In genomic region chr9:21190670-21191069, GRCm38 (mm10) we compare ENCODE assay signal across 32 mouse cellular contexts. TPM values are rescaled to one million over a fixed set of nuclear protein-coding genes. Genes with fewer than 3 reads are reported as not detected.
"Had no signal": no experiment of that assay in that cellular context is flagged by ENCODE, and none has a peak within 500 bp of the region (broad histone marks: within the 10 kb centered on the region; RNA-seq: fewer than 3 reads in every experiment).

No protein-coding gene starts in this region.

- H3K36me3 ChIP-seq: hindbrain, embryonic 10.5 days; hindbrain, embryonic 12.5 days; hindbrain, embryonic 13.5 days; hindbrain, embryonic 15.5 days; intestine, embryonic 15.5 days had no signal

- H3K4me2 ChIP-seq: heart, embryonic 12.5 days; heart, embryonic 13.5 days; hindbrain, embryonic 12.5 days; hindbrain, embryonic 13.5 days; hindbrain, embryonic 14.5 days; hindbrain, embryonic 15.5 days; intestine, embryonic 15.5 days; kidney, embryonic 15.5 days had no signal

- H3K27ac ChIP-seq: heart, embryonic 13.5 days; hindbrain, embryonic 10.5 days; hindbrain, embryonic 12.5 days; hindbrain, embryonic 13.5 days; hindbrain, embryonic 14.5 days; hindbrain, embryonic 15.5 days; hindbrain, postnatal 0 days; intestine, embryonic 15.5 days; kidney, embryonic 15.5 days; kidney, postnatal 0 days; layer of hippocampus, adult 2 months; left cerebral cortex, adult 2 months had no signal

- H3K9ac ChIP-seq: heart, embryonic 12.5 days; heart, embryonic 13.5 days; hindbrain, embryonic 12.5 days; hindbrain, embryonic 13.5 days; hindbrain, embryonic 14.5 days; hindbrain, embryonic 15.5 days; intestine, embryonic 15.5 days; kidney, embryonic 15.5 days had no signal

- H3K27me3 ChIP-seq: heart, embryonic 13.5 days; hindbrain, embryonic 12.5 days; hindbrain, embryonic 15.5 days; intestine, embryonic 15.5 days; kidney, embryonic 15.5 days had no signal

- DNase-seq: heart, postnatal 10 days; heart, postnatal 14 days; heart, postnatal 36 days; heart, postnatal 4 days; kidney, adult 11 months; kidney, adult 18-20 months; kidney, adult 2 months; kidney, adult 8-10 months; kidney, adult 9 months; kidney, postnatal 10 days; kidney, postnatal 14 days; kidney, postnatal 25 days; layer of hippocampus, adult 9-11 months; layer of hippocampus, postnatal 36 days had no signal

- H3K9me3 ChIP-seq: heart, embryonic 12.5 days; heart, embryonic 13.5 days; hindbrain, embryonic 10.5 days; hindbrain, embryonic 12.5 days; hindbrain, embryonic 13.5 days; hindbrain, embryonic 15.5 days; intestine, embryonic 15.5 days; kidney, embryonic 15.5 days had no signal

- H3K4me3 ChIP-seq: heart, embryonic 12.5 days; heart, embryonic 13.5 days; hindbrain, embryonic 10.5 days; hindbrain, embryonic 12.5 days; hindbrain, embryonic 13.5 days; hindbrain, embryonic 15.5 days; intestine, embryonic 15.5 days; kidney, embryonic 15.5 days; layer of hippocampus, adult 2 months; left cerebral cortex, adult 2 months had no signal

- ATAC-seq: hindbrain, embryonic 16.5 days; hindbrain, postnatal 0 days; inflammation-experienced regulatory T-cells, adult 6 months; intestine, embryonic 15.5 days; intestine, embryonic 16.5 days; intestine, postnatal 0 days had no signal

- H3K4me1 ChIP-seq: intestine, embryonic 15.5 days had no signal

RNA-seq across cellular contexts. Expression of gene S1pr5, which starts 57.6 kb away (rescaled TPM):
- polyA plus RNA-seq: intestine, embryonic 15.5 days; intestine, postnatal 0 days; kidney, embryonic 15.5 days; kidney, postnatal 0 days; large intestine, adult 2 months had no signal
